8 mouse cellular contexts compared by ENCODE assay signal in the genomic region with DNA sequence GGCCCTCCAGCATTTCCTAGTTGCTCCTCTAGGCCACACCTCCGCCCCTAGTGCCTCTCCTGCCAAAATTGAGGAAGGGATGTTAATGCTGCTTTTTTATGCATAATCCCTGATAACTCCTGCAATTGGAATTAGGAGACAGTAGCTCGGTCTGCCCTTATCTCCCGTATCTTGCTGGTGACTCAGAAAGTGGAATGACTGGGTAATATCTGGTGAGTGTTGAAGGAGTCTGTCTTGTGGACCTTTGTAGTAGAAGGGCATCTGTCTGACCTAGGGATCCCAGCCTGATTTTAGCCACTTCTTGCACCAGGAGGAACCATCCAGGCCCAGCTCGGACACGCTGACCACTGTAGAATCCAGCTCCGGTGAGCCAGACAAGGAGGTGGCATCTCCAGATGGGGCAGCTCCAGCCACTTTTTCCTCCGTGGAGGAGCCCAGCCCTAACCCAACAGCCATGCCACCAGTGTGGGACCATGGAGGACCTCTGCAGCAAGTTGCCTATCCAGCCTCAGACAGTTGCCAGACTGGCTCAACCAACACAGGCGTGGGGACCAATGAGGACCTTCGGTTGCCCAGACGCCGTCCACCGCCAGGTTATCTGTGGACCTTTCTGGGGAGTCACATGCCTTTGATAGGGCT. TPM values are rescaled to one million over a fixed set of nuclear protein-coding genes. Genes with fewer than 3 reads are reported as not detected.
DNase-seq lines count a peak whose midpoint lies in the region; ATAC-seq lines count a peak whose summit lies in the region.

No protein-coding gene starts in this region.

- peak; percentile 55 for DNase-seq in cerebellum, adult 11-12 months
- DNase-seq in right cerebral cortex, postnatal 25 days = peak; percentile 15
- DNase-seq in right cerebral cortex, adult 2 months (ENCODE audit: low spot score in 2 of 2) = no peak
- DNase-seq in hindbrain, embryonic 14.5 days (ENCODE audit: low spot score) = no peak
- no peak for DNase-seq in embryo, embryonic 10 days (ENCODE audit: low spot score)
- DNase-seq in urinary bladder, postnatal 4 days (ENCODE audit: low spot score in 2 of 2) = no peak

- H3K4me1 ChIP-seq in hindbrain, embryonic 14.5 days (replicated peaks; ENCODE audit: control insufficient read depth, insufficient read depth, low read length) = peaks cover 21% of the 10 kb centered on the region
- peaks cover 30% of the 10 kb centered on the region for H3K4me1 ChIP-seq in midbrain, embryonic 15.5 days

- H3K9ac ChIP-seq in hindbrain, embryonic 14.5 days = peak overlapping the region; percentile 77
- peak overlapping the region; percentile 75 for H3K9ac ChIP-seq in midbrain, embryonic 15.5 days

- peaks cover 24% of the 10 kb centered on the region for H3K36me3 ChIP-seq in hindbrain, embryonic 14.5 days (replicated peaks; ENCODE audit: control insufficient read depth, insufficient read depth)
- no peaks in the 10 kb centered on the region for H3K36me3 ChIP-seq in midbrain, embryonic 15.5 days (replicated peaks)

- 74% methylated on average over 12 of the region's 12 CpGs for WGBS in hindbrain, embryonic 14.5 days
- WGBS in midbrain, embryonic 15.5 days = 72% methylated on average over 12 of the region's 12 CpGs

- no peak for ATAC-seq in cerebellum, adult (ENCODE audit: insufficient number of reproducible peaks, low FRiP score, low TSS enrichment)
- peak; percentile 22 for ATAC-seq in hindbrain, embryonic 14.5 days (ENCODE audit: low FRiP score)
- peak; percentile 29 for ATAC-seq in midbrain, embryonic 15.5 days (replicated peaks)

- H3K9me3 ChIP-seq in hindbrain, embryonic 14.5 days (ENCODE audit: control insufficient read depth, low read length) = no peaks in the 10 kb centered on the region
- H3K9me3 ChIP-seq in midbrain, embryonic 15.5 days = no peaks in the 10 kb centered on the region

- H3K27ac ChIP-seq in hindbrain, embryonic 14.5 days = peak overlapping the region; percentile 94
- peak overlapping the region; percentile 97 for H3K27ac ChIP-seq in midbrain, embryonic 15.5 days

- H3K27me3 ChIP-seq in hindbrain, embryonic 14.5 days (ENCODE audit: control insufficient read depth, insufficient read depth, low read length) = no peaks in the 10 kb centered on the region
- no peaks in the 10 kb centered on the region for H3K27me3 ChIP-seq in midbrain, embryonic 15.5 days (replicated peaks)

- peak overlapping the region; percentile 55 for H3K4me3 ChIP-seq in hindbrain, embryonic 14.5 days (replicated peaks; ENCODE audit: low read length)
- peak overlapping the region; percentile 64 for H3K4me3 ChIP-seq in midbrain, embryonic 15.5 days

- H3K4me2 ChIP-seq in hindbrain, embryonic 14.5 days (replicated peaks) = peak overlapping the region; percentile 89
- peak overlapping the region; percentile 56 for H3K4me2 ChIP-seq in midbrain, embryonic 15.5 days

RNA-seq across cellular contexts. Expression of a gene that starts 0.7 kb away (rescaled TPM):
- 81.3 and 85.9 TPM in 2 replicates for polyA plus RNA-seq in hindbrain, embryonic 14.5 days (2014; fragmentation: Nextera tagmentation; extraction: Ambion mirVana)
- 79.7 and 80.6 TPM in 2 replicates for polyA plus RNA-seq in midbrain, embryonic 15.5 days (2015; fragmentation: Nextera tagmentation; extraction: Ambion mirVana)

RNA-seq across cellular contexts. Expression of a gene that starts 8.2 kb away (rescaled TPM):
- 0.37 and 0.70 TPM in 2 replicates for polyA plus RNA-seq in hindbrain, embryonic 14.5 days (2014; fragmentation: Nextera tagmentation; extraction: Ambion mirVana)
- polyA plus RNA-seq in midbrain, embryonic 15.5 days (2015; fragmentation: Nextera tagmentation; extraction: Ambion mirVana) = 0.59 and 0.83 TPM in 2 replicates

RNA-seq across cellular contexts. Expression of a gene that starts 57.1 kb away (rescaled TPM):
- 161 and 173 TPM in 2 replicates for polyA plus RNA-seq in hindbrain, embryonic 14.5 days (2014; fragmentation: Nextera tagmentation; extraction: Ambion mirVana)
- polyA plus RNA-seq in midbrain, embryonic 15.5 days (2015; fragmentation: Nextera tagmentation; extraction: Ambion mirVana) = 197 and 208 TPM in 2 replicates

Comparison
In these comparisons a context has a peak if more than half of its experiments do, and no peak if none do; other contexts are left out.
1. DNase-seq: peak in cerebellum, adult 11-12 months (single experiment) and right cerebral cortex, postnatal 25 days (single experiment); none in right cerebral cortex, adult 2 months (0 of 2), hindbrain, embryonic 14.5 days (single experiment), embryo, embryonic 10 days (single experiment) and urinary bladder, postnatal 4 days (0 of 2).